Mouse (Mus musculus) liver, embryonic 14.5 days (tissue): ENCODE results near the gene Slc44a5.

Experiments used
- CTCF ChIP-seq: IDR thresholded peaks from 2 replicates; pipeline ENCODE4 v1.5.1; 2016; ENCODE audit warnings: antibody characterized with exemption, low read depth, control low read depth
- EP300 ChIP-seq: IDR thresholded peaks from 2 replicates; pipeline ENCODE4 v1.6.1; 2016; ENCODE audit warnings: antibody characterized with exemption, low read depth

DNA sequence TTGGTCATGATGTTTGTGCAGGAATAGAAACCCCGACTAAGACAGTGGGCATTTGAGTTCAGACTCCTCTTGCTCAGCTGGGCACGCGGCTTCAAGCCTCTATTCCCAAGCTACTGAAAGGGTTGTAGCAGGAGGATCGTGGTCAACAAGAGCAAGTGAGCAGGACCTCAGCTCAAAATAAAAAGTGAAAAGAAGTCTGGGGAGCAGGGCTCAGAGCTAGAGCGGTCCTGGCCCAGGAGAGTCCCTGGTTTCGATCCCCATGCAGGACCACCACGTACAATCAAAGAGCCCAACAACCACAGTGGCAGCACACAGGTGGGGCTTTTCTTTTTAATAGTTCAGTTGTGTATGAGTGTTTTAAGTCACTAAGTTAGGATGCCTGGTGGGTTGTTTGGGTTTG, 201.5 kb downstream of the Slc44a5 start:
- TF ChIP-seq CTCF (no peak), EP300 (no peak)
